In the genomic region with DNA sequence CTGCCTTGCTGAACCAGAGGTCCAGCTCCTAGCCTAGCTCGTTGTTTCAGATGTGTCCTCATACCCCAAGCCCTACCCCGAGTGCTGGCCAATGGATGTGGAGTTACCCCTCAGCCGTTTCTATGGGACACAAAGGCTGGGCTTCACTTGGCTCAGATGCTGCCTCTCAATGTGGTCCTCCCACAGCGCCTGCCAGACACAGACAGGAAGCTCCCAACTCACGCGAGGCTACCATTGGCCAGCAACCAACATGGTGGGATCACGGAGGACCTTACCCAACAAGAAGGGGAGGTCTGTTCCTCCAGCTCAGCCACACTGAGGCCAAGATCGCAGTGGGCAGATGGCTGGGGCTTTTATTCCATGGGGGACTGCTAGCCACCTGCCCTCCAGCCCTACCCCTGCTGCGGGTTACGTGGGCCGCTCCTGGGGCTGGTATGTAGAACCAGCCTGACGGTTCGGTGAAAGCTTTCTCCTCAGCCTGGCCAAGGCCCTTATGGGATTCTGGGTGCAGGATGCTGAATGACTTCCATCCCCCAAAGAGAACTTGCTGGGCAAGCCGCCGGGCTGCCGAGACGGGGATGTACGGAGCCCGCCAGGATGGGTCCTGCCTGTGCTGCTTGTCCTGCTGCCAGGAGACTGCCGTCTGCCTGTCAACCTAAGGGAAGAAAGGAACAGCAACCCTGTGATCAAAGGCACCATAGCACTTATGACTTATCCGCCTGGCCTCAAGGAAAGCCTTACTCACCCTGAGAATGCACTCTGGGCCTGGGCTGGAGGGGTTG, we compare ENCODE assay signal across 19 mouse cellular contexts. TPM values are rescaled to one million over a fixed set of nuclear protein-coding genes. Genes with fewer than 3 reads are reported as not detected.
DNase-seq lines count a peak whose midpoint lies in the region; ATAC-seq and TF ChIP-seq lines count a peak whose summit lies in the region.
"Had no signal": no experiment of that assay in that cellular context is flagged by ENCODE, and none has a peak within 500 bp of the region (broad histone marks: within the 10 kb centered on the region; RNA-seq: fewer than 3 reads in every experiment).

No protein-coding gene starts in this region.

- H3K36me3 ChIP-seq in kidney, adult 2 months (ENCODE audit: control insufficient read depth, insufficient read depth, low read length), result no peaks in the 10 kb centered on the region
- peaks cover 36% of the 10 kb centered on the region for H3K36me3 ChIP-seq in midbrain, embryonic 16.5 days (ENCODE audit: control insufficient read depth, insufficient read depth, low read length)
- peaks cover 67% of the 10 kb centered on the region for H3K36me3 ChIP-seq in midbrain, embryonic 13.5 days

- no peak for TF ChIP-seq POLR2A in kidney, adult 2 months (IDR thresholded peaks at IDR 0.05; ENCODE audit: low read depth, low read length)

- no peak overlapping the region for H3K27ac ChIP-seq in kidney, adult 2 months (ENCODE audit: insufficient read depth, low read depth, low read length)
- no peak overlapping the region for H3K27ac ChIP-seq in midbrain, embryonic 16.5 days (ENCODE audit: low read length)
- no peak overlapping the region for H3K27ac ChIP-seq in midbrain, embryonic 13.5 days
- H3K27ac ChIP-seq: gastrocnemius, adult 2 months; heart, embryonic 13.5 days; kidney, postnatal 0 days had no signal

- no peaks in the 10 kb centered on the region for H3K9me3 ChIP-seq in midbrain, embryonic 16.5 days (replicated peaks; ENCODE audit: control insufficient read depth, low read length, poor library complexity, severe bottlenecking)
- no peaks in the 10 kb centered on the region for H3K9me3 ChIP-seq in midbrain, embryonic 13.5 days
- H3K9me3 ChIP-seq: heart, embryonic 13.5 days had no signal

- H3K27me3 ChIP-seq in kidney, adult 2 months (replicated peaks; ENCODE audit: control insufficient read depth, insufficient read depth, low read length), result no peaks in the 10 kb centered on the region
- H3K27me3 ChIP-seq in midbrain, embryonic 16.5 days (ENCODE audit: control insufficient read depth, insufficient read depth, low read depth, low read length), result no peaks in the 10 kb centered on the region
- no peaks in the 10 kb centered on the region for H3K27me3 ChIP-seq in midbrain, embryonic 13.5 days
- H3K27me3 ChIP-seq: CH12.LX; heart, embryonic 13.5 days had no signal

- TF ChIP-seq CTCF in kidney, adult 2 months (conservative IDR thresholded peaks at IDR 0.05; ENCODE audit: insufficient read depth, insufficient read length, low read depth, low read length), result no peak

- peak; percentile 36 to 48 for DNase-seq in cerebellum, postnatal 25 days
- DNase-seq in kidney, adult 2 months, result peak; percentile 6
- DNase-seq in kidney, adult 9 months, result no peak
- peak; percentile 40 for DNase-seq in ZHBTc4 (ENCODE audit: low read depth, low spot score)
- DNase-seq: adrenal gland, postnatal 36 days; cerebellum, postnatal 36 days; gastrocnemius, adult 2 months; heart, postnatal 36 days; lung, adult 18-20 months; lung, postnatal 36 days; midbrain, embryonic 14.5 days; thymus, postnatal 14 days had no signal

- H3K4me2 ChIP-seq in midbrain, embryonic 16.5 days (ENCODE audit: low read length), result no peak overlapping the region
- H3K4me2 ChIP-seq in midbrain, embryonic 13.5 days (replicated peaks), result no peak overlapping the region
- H3K4me2 ChIP-seq: heart, embryonic 13.5 days had no signal

- no peak overlapping the region for H3K9ac ChIP-seq in midbrain, embryonic 16.5 days (ENCODE audit: low read depth, low read length)
- no peak overlapping the region for H3K9ac ChIP-seq in midbrain, embryonic 13.5 days (replicated peaks)
- H3K9ac ChIP-seq: heart, embryonic 13.5 days had no signal

- H3K4me1 ChIP-seq in kidney, adult 2 months (ENCODE audit: control insufficient read depth, insufficient read depth, low read length), result no peaks in the 10 kb centered on the region
- H3K4me1 ChIP-seq in midbrain, embryonic 16.5 days (ENCODE audit: control insufficient read depth, insufficient read depth, low read length), result no peaks in the 10 kb centered on the region
- peaks cover 2% of the 10 kb centered on the region; the same call in 1 of the 2 replicates for H3K4me1 ChIP-seq in midbrain, embryonic 13.5 days (replicated peaks)

- H3K4me3 ChIP-seq in kidney, adult 2 months (ENCODE audit: insufficient read depth, low read depth, low read length), result no peak overlapping the region
- no peak overlapping the region for H3K4me3 ChIP-seq in midbrain, embryonic 16.5 days (ENCODE audit: low read depth, low read length)
- no peak overlapping the region for H3K4me3 ChIP-seq in midbrain, embryonic 13.5 days (replicated peaks)
- H3K4me3 ChIP-seq: gastrocnemius, adult 2 months; heart, embryonic 13.5 days had no signal

- 85% methylated on average over 21 of the region's 21 CpGs for WGBS in kidney, adult 2 months
- WGBS in midbrain, embryonic 16.5 days, result 85% methylated on average over 21 of the region's 21 CpGs
- WGBS in midbrain, embryonic 13.5 days, result 91% methylated on average over 21 of the region's 21 CpGs

- ATAC-seq in cerebellum, adult (ENCODE audit: insufficient number of reproducible peaks, low FRiP score, low TSS enrichment), result no peak
- ATAC-seq in midbrain, embryonic 16.5 days, result peak; percentile 46; the same call in 1 of the 2 replicates
- ATAC-seq in midbrain, embryonic 13.5 days, result no peak
- ATAC-seq: intestine, embryonic 16.5 days had no signal

RNA-seq across cellular contexts. Expression of a gene that starts 8.5 kb away (rescaled TPM):
- polyA plus RNA-seq in kidney, adult 2 months (2012; rRNA removed), result 25.2 and 26.7 TPM in 2 replicates
- 52.0 and 53.6 TPM in 2 replicates for polyA plus RNA-seq in midbrain, embryonic 16.5 days (2015; fragmentation: Nextera tagmentation; extraction: Ambion mirVana)
- 43.9 and 45.9 TPM in 2 replicates for polyA plus RNA-seq in midbrain, embryonic 13.5 days (2015; fragmentation: Nextera tagmentation; extraction: Ambion mirVana)

RNA-seq across cellular contexts. Expression of a gene that starts 16.6 kb away (rescaled TPM):
- 9.6 and 12.1 TPM in 2 replicates for polyA plus RNA-seq in kidney, adult 2 months (2012; rRNA removed)
- polyA plus RNA-seq in midbrain, embryonic 16.5 days (2015; fragmentation: Nextera tagmentation; extraction: Ambion mirVana), result 9.1 and 10.9 TPM in 2 replicates
- 6.8 and 8.1 TPM in 2 replicates for polyA plus RNA-seq in midbrain, embryonic 13.5 days (2015; fragmentation: Nextera tagmentation; extraction: Ambion mirVana)

RNA-seq across cellular contexts. Expression of a gene that starts 16.7 kb away (rescaled TPM):
- polyA plus RNA-seq in kidney, adult 2 months (2012; rRNA removed), result 21.0 and 21.1 TPM in 2 replicates
- 53.8 and 54.0 TPM in 2 replicates for polyA plus RNA-seq in midbrain, embryonic 16.5 days (2015; fragmentation: Nextera tagmentation; extraction: Ambion mirVana)
- polyA plus RNA-seq in midbrain, embryonic 13.5 days (2015; fragmentation: Nextera tagmentation; extraction: Ambion mirVana), result 65.8 and 66.7 TPM in 2 replicates

RNA-seq across cellular contexts. Expression of a gene that starts 20.3 kb away (rescaled TPM):
- 1.5 and 1.8 TPM in 2 replicates for polyA plus RNA-seq in kidney, adult 2 months (2012; rRNA removed)
- polyA plus RNA-seq in midbrain, embryonic 16.5 days (2015; fragmentation: Nextera tagmentation; extraction: Ambion mirVana), result 4.2 and 4.8 TPM in 2 replicates
- polyA plus RNA-seq in midbrain, embryonic 13.5 days (2015; fragmentation: Nextera tagmentation; extraction: Ambion mirVana), result 2.3 and 3.2 TPM in 2 replicates

RNA-seq across cellular contexts. Expression of a gene that starts 43.1 kb away (rescaled TPM):
- polyA plus RNA-seq in kidney, adult 2 months (2012; rRNA removed), result 91.4 and 115 TPM in 2 replicates
- polyA plus RNA-seq in midbrain, embryonic 16.5 days (2015; fragmentation: Nextera tagmentation; extraction: Ambion mirVana), result 33.6 and 34.8 TPM in 2 replicates
- 24.2 and 24.6 TPM in 2 replicates for polyA plus RNA-seq in midbrain, embryonic 13.5 days (2015; fragmentation: Nextera tagmentation; extraction: Ambion mirVana)
